Mouse (Mus musculus): ENCODE measurements around the gene Cd2bp2.

DNA sequence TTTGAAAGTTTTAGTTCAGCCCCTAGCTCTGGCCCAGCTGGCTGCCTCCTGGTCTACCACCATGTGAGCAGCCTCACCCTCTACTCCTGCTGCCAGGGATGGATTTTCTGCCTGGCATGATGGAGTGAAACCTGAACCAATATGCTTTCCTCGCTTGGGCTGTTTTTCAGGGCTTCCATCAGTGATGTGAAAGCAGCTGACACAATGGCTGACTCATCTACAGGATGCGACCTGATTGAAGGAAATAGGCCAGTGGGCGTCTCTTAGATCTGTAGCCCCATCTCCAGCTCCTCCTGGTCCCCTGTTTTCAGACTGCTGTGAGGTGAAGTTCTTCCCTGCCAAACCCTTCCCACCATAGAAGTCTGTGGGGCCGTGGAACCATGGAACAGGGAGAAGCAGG is 18.9 kb downstream of the Cd2bp2 start:
- TF ChIP-seq CTCF (IDR thresholded peaks at IDR 0.05; ENCODE audit: low read depth, low read length) (no peak), POLR2A (IDR thresholded peaks at IDR 0.05; ENCODE audit: borderline replicate concordance, low read depth, low read length) (no peak)
